ENCODE assay signal across 30 mouse cellular contexts in genomic region chr4:118525779-118526178, GRCm38 (mm10). TPM values are rescaled to one million over a fixed set of nuclear protein-coding genes. Genes with fewer than 3 reads are reported as not detected.
A peak's percentile ranks its signal among the peaks of the same experiment; 100 is the strongest.
DNase-seq lines count a peak whose midpoint lies in the region; ATAC-seq and TF ChIP-seq lines count a peak whose summit lies in the region.
"Had no signal": no experiment of that assay in that cellular context is flagged by ENCODE, and none has a peak within 500 bp of the region (broad histone marks: within the 10 kb centered on the region; RNA-seq: fewer than 3 reads in every experiment).

No protein-coding gene starts in this region.

- WGBS in intestine, embryonic 16.5 days: 62% methylated on average over 3 of the region's 3 CpGs
- 65% methylated on average over 3 of the region's 3 CpGs for WGBS in intestine, embryonic 15.5 days
- WGBS in stomach, postnatal 0 days: 62% methylated on average over 3 of the region's 3 CpGs
- 71% methylated on average over 3 of the region's 3 CpGs for WGBS in forebrain, embryonic 13.5 days

- ATAC-seq in intestine, embryonic 16.5 days: no peak
- ATAC-seq in intestine, embryonic 15.5 days: no peak
- peak; percentile 45; the same call in 1 of the 2 replicates for ATAC-seq in common myeloid progenitor, adult 5-6 weeks (replicated peaks; ENCODE audit: low read depth, poor library complexity, severe bottlenecking)
- peak; percentile 27; the same call in 1 of the 2 replicates for ATAC-seq in megakaryocyte, adult 5-6 weeks (ENCODE audit: poor library complexity, severe bottlenecking)
- no peak for ATAC-seq in stomach, postnatal 0 days (ENCODE audit: low FRiP score, low TSS enrichment)
- ATAC-seq in forebrain, embryonic 13.5 days: no peak
- ATAC-seq: activated CD4-positive, CD25-positive, alpha-beta regulatory T cell, adult 4 months; forebrain, embryonic 16.5 days had no signal

- no peak for TF ChIP-seq CTCF in stomach, postnatal 0 days (IDR thresholded peaks at IDR 0.05; ENCODE audit: low read depth)

- peak overlapping the region; percentile 94 for H3K27ac ChIP-seq in intestine, embryonic 16.5 days (ENCODE audit: low read length)
- no peak overlapping the region for H3K27ac ChIP-seq in intestine, embryonic 15.5 days
- peak overlapping the region; percentile 85 for H3K27ac ChIP-seq in stomach, postnatal 0 days (replicated peaks)
- H3K27ac ChIP-seq in forebrain, embryonic 13.5 days: no peak overlapping the region
- H3K27ac ChIP-seq: embryonic facial prominence, embryonic 12.5 days; embryonic facial prominence, embryonic 15.5 days; forebrain, embryonic 12.5 days; hindbrain, embryonic 12.5 days; hindbrain, embryonic 15.5 days had no signal

- TF ChIP-seq EP300 in stomach, postnatal 0 days (optimal IDR thresholded peaks at IDR 0.05): no peak

- H3K27me3 ChIP-seq in intestine, embryonic 16.5 days (replicated peaks; ENCODE audit: control insufficient read depth, insufficient read depth, low read length): no peaks in the 10 kb centered on the region
- no peaks in the 10 kb centered on the region for H3K27me3 ChIP-seq in intestine, embryonic 15.5 days (replicated peaks)
- no peaks in the 10 kb centered on the region for H3K27me3 ChIP-seq in stomach, postnatal 0 days (ENCODE audit: control insufficient read depth, insufficient read depth, low read length)
- H3K27me3 ChIP-seq in forebrain, embryonic 13.5 days: 0 out of 2 replicates have a peak, but pooled peaks cover 2% of the 10 kb centered on the region
- H3K27me3 ChIP-seq: embryonic facial prominence, embryonic 12.5 days; embryonic facial prominence, embryonic 15.5 days; forebrain, embryonic 12.5 days; hindbrain, embryonic 15.5 days had no signal

- no peak overlapping the region for H3K4me2 ChIP-seq in intestine, embryonic 16.5 days (ENCODE audit: low read depth, low read length)
- H3K4me2 ChIP-seq in intestine, embryonic 15.5 days (replicated peaks): no peak overlapping the region
- no peak overlapping the region for H3K4me2 ChIP-seq in stomach, postnatal 0 days (replicated peaks; ENCODE audit: low read depth)
- no peak overlapping the region for H3K4me2 ChIP-seq in forebrain, embryonic 13.5 days
- H3K4me2 ChIP-seq: embryonic facial prominence, embryonic 12.5 days; embryonic facial prominence, embryonic 15.5 days; forebrain, embryonic 12.5 days; heart, embryonic 11.5 days; hindbrain, embryonic 12.5 days; hindbrain, embryonic 15.5 days had no signal

- DNase-seq in stomach, postnatal 0 days (ENCODE audit: low spot score): no peak
- no peak for DNase-seq in cerebellum, adult 8-10 months
- DNase-seq: adrenal gland, postnatal 10 days; adrenal gland, postnatal 36 days; cerebellum, adult 11-12 months; cerebellum, adult 9-10 months; cerebellum, postnatal 14 days; gastrocnemius, postnatal 10 days; gastrocnemius, postnatal 36 days; heart, adult 11 months had no signal

- no peak overlapping the region for H3K9ac ChIP-seq in intestine, embryonic 16.5 days (ENCODE audit: low read depth, low read length)
- no peak overlapping the region for H3K9ac ChIP-seq in intestine, embryonic 15.5 days
- no peak overlapping the region for H3K9ac ChIP-seq in stomach, postnatal 0 days (ENCODE audit: low read length)
- no peak overlapping the region for H3K9ac ChIP-seq in forebrain, embryonic 13.5 days
- H3K9ac ChIP-seq: embryonic facial prominence, embryonic 12.5 days; embryonic facial prominence, embryonic 15.5 days; forebrain, embryonic 12.5 days; hindbrain, embryonic 12.5 days; hindbrain, embryonic 15.5 days had no signal

- H3K36me3 ChIP-seq in intestine, embryonic 16.5 days (ENCODE audit: control insufficient read depth, insufficient read depth, low read length): no peaks in the 10 kb centered on the region
- H3K36me3 ChIP-seq in intestine, embryonic 15.5 days: no peaks in the 10 kb centered on the region
- H3K36me3 ChIP-seq in stomach, postnatal 0 days (ENCODE audit: control insufficient read depth, insufficient read depth, low read length): no peaks in the 10 kb centered on the region
- H3K36me3 ChIP-seq in forebrain, embryonic 13.5 days (ENCODE audit: poor library complexity, severe bottlenecking): no peaks in the 10 kb centered on the region
- H3K36me3 ChIP-seq: embryonic facial prominence, embryonic 12.5 days; embryonic facial prominence, embryonic 15.5 days; forebrain, embryonic 12.5 days; hindbrain, embryonic 12.5 days; hindbrain, embryonic 15.5 days had no signal

- H3K4me3 ChIP-seq in intestine, embryonic 16.5 days (ENCODE audit: low read length): no peak overlapping the region
- no peak overlapping the region for H3K4me3 ChIP-seq in intestine, embryonic 15.5 days (replicated peaks)
- H3K4me3 ChIP-seq in stomach, postnatal 0 days (ENCODE audit: low read depth, low read length): no peak overlapping the region
- H3K4me3 ChIP-seq in forebrain, embryonic 13.5 days: no peak overlapping the region
- H3K4me3 ChIP-seq: embryonic facial prominence, embryonic 12.5 days; embryonic facial prominence, embryonic 15.5 days; forebrain, embryonic 12.5 days; hindbrain, embryonic 12.5 days; hindbrain, embryonic 15.5 days had no signal

- no peaks in the 10 kb centered on the region for H3K9me3 ChIP-seq in intestine, embryonic 16.5 days (ENCODE audit: control insufficient read depth, low read length)
- no peaks in the 10 kb centered on the region for H3K9me3 ChIP-seq in intestine, embryonic 15.5 days
- no peaks in the 10 kb centered on the region for H3K9me3 ChIP-seq in stomach, postnatal 0 days (ENCODE audit: control insufficient read depth, low read length)
- H3K9me3 ChIP-seq in forebrain, embryonic 13.5 days (replicated peaks): no peaks in the 10 kb centered on the region
- H3K9me3 ChIP-seq: embryonic facial prominence, embryonic 12.5 days; embryonic facial prominence, embryonic 15.5 days; forebrain, embryonic 12.5 days; hindbrain, embryonic 12.5 days; hindbrain, embryonic 15.5 days had no signal

- H3K4me1 ChIP-seq in intestine, embryonic 16.5 days (ENCODE audit: control insufficient read depth, insufficient read depth, low read length): peaks cover 12% of the 10 kb centered on the region
- H3K4me1 ChIP-seq in intestine, embryonic 15.5 days (replicated peaks): peaks cover 12% of the 10 kb centered on the region; the same call in 1 of the 2 replicates
- no peaks in the 10 kb centered on the region for H3K4me1 ChIP-seq in stomach, postnatal 0 days (replicated peaks; ENCODE audit: control insufficient read depth, insufficient read depth)
- H3K4me1 ChIP-seq in forebrain, embryonic 13.5 days: no peaks in the 10 kb centered on the region
- H3K4me1 ChIP-seq: embryonic facial prominence, embryonic 12.5 days; embryonic facial prominence, embryonic 15.5 days; hindbrain, embryonic 12.5 days; hindbrain, embryonic 15.5 days had no signal

RNA-seq across cellular contexts. Expression of gene 2610528J11Rik, which starts 1.0 kb away (rescaled TPM):
- polyA plus RNA-seq in intestine, embryonic 16.5 days (2015; fragmentation: Nextera tagmentation; extraction: Ambion mirVana): 104 and 121 TPM in 2 replicates
- 73.5 and 80.3 TPM in 2 replicates for polyA plus RNA-seq in intestine, embryonic 15.5 days (2015; fragmentation: Nextera tagmentation; extraction: Ambion mirVana)
- not detected in 2 replicates for total RNA-seq in common myeloid progenitor, adult 5-6 weeks (2017)
- total RNA-seq in megakaryocyte, adult 5-6 weeks (2015): not detected in 2 replicates
- total RNA-seq in megakaryocyte, adult 5-6 weeks (2017): not detected in 2 replicates
- polyA plus RNA-seq in stomach, postnatal 0 days (2015; fragmentation: Nextera tagmentation; extraction: Ambion mirVana): 56.8 and 57.6 TPM in 2 replicates
- polyA plus RNA-seq in forebrain, embryonic 13.5 days (2015; fragmentation: Nextera tagmentation; extraction: Ambion mirVana): 0.18 TPM in 1 of 2 replicates, not detected in the other
- total RNA-seq: adrenal gland, adult 18-20 months; adrenal gland, postnatal 36 days; gastrocnemius, adult 18-20 months; gastrocnemius, postnatal 10 days; gastrocnemius, postnatal 36 days; heart, adult 8-10 months; heart, postnatal 25 days; hematopoietic stem cell, adult 5-6 weeks had no signal
- polyA plus RNA-seq: activated CD4-positive, CD25-positive, alpha-beta regulatory T cell, adult 4 months; forebrain, embryonic 16.5 days; heart, embryonic 14.5 days; heart, postnatal 0 days; hindbrain, embryonic 15.5 days had no signal

RNA-seq across cellular contexts. Expression of gene Tmem125, which starts 18.1 kb away (rescaled TPM):
- 20.0 and 20.1 TPM in 2 replicates for polyA plus RNA-seq in intestine, embryonic 16.5 days (2015; fragmentation: Nextera tagmentation; extraction: Ambion mirVana)
- 10.7 and 14.3 TPM in 2 replicates for polyA plus RNA-seq in intestine, embryonic 15.5 days (2015; fragmentation: Nextera tagmentation; extraction: Ambion mirVana)
- 0.14 TPM in 1 of 2 replicates, not detected in the other for total RNA-seq in common myeloid progenitor, adult 5-6 weeks (2017)
- 0.18 TPM in 1 of 2 replicates, not detected in the other for total RNA-seq in megakaryocyte, adult 5-6 weeks (2015)
- total RNA-seq in megakaryocyte, adult 5-6 weeks (2017): not detected in 2 replicates
- polyA plus RNA-seq in stomach, postnatal 0 days (2015; fragmentation: Nextera tagmentation; extraction: Ambion mirVana): 41.3 and 42.7 TPM in 2 replicates
- polyA plus RNA-seq in forebrain, embryonic 13.5 days (2015; fragmentation: Nextera tagmentation; extraction: Ambion mirVana): not detected in 2 replicates
- total RNA-seq: adrenal gland, adult 18-20 months; adrenal gland, postnatal 36 days; gastrocnemius, adult 18-20 months; gastrocnemius, postnatal 36 days; hematopoietic stem cell, adult 5-6 weeks had no signal
- polyA plus RNA-seq: activated CD4-positive, CD25-positive, alpha-beta regulatory T cell, adult 4 months; forebrain, embryonic 12.5 days; forebrain, embryonic 16.5 days had no signal

RNA-seq across cellular contexts. Expression of gene Tie1, which starts 35.9 kb away (rescaled TPM):
- polyA plus RNA-seq in intestine, embryonic 16.5 days (2015; fragmentation: Nextera tagmentation; extraction: Ambion mirVana): 21.3 and 21.8 TPM in 2 replicates
- polyA plus RNA-seq in intestine, embryonic 15.5 days (2015; fragmentation: Nextera tagmentation; extraction: Ambion mirVana): 22.5 and 23.7 TPM in 2 replicates
- 7.5 and 8.0 TPM in 2 replicates for total RNA-seq in common myeloid progenitor, adult 5-6 weeks (2017)
- 0.27 and 0.34 TPM in 2 replicates for total RNA-seq in megakaryocyte, adult 5-6 weeks (2015)
- 0.16 and 0.26 TPM in 2 replicates for total RNA-seq in megakaryocyte, adult 5-6 weeks (2017)
- polyA plus RNA-seq in stomach, postnatal 0 days (2015; fragmentation: Nextera tagmentation; extraction: Ambion mirVana): 9.2 and 9.3 TPM in 2 replicates
- 11.6 and 11.9 TPM in 2 replicates for polyA plus RNA-seq in forebrain, embryonic 13.5 days (2015; fragmentation: Nextera tagmentation; extraction: Ambion mirVana)
- polyA plus RNA-seq: activated CD4-positive, CD25-positive, alpha-beta regulatory T cell, adult 4 months had no signal

Comparison
In these comparisons a context has a peak if more than half of its experiments do, and no peak if none do; other contexts are left out.
1. H3K27ac ChIP-seq: peak in intestine, embryonic 16.5 days (single experiment) and stomach, postnatal 0 days (single experiment); none in intestine, embryonic 15.5 days (single experiment) and forebrain, embryonic 13.5 days (single experiment).
2. ATAC-seq: peak in common myeloid progenitor, adult 5-6 weeks (single experiment) and megakaryocyte, adult 5-6 weeks (single experiment); none in intestine, embryonic 16.5 days (single experiment), intestine, embryonic 15.5 days (single experiment), stomach, postnatal 0 days (single experiment) and forebrain, embryonic 13.5 days (single experiment).
3. RNA of gene 2610528J11Rik, which starts 1.0 kb away (polyA plus RNA-seq): 104 to 121 TPM in intestine, embryonic 16.5 days, 73.5 to 80.3 TPM in intestine, embryonic 15.5 days and 56.8 to 57.6 TPM in stomach, postnatal 0 days; 0.18 TPM in forebrain, embryonic 13.5 days; every median in the first group is over 10 times any median in the second.
4. RNA of gene Tmem125, which starts 18.1 kb away (polyA plus RNA-seq): 41.3 to 42.7 TPM in stomach, postnatal 0 days, 20.0 to 20.1 TPM in intestine, embryonic 16.5 days and 10.7 to 14.3 TPM in intestine, embryonic 15.5 days; not detected in forebrain, embryonic 13.5 days; every median in the first group is over 10 times any median in the second.